Mouse (Mus musculus) hindbrain, postnatal 0 days (tissue): ENCODE data around the gene 4921539E11Rik. TPM values are rescaled to one million over a fixed set of nuclear protein-coding genes. Genes with fewer than 3 reads are reported as not detected.
A peak's percentile ranks its signal among the peaks of the same experiment; 100 is the strongest.

Experiments used
- ATAC-seq: fragments of 200-750 bp; cut with Nextera tagmentation; 2 replicates; pipeline ENCODE4 v1.8.0; 2017; ENCODE audit warnings: mild to moderate bottlenecking, moderate TSS enrichment, moderate library complexity
- DNase-seq: peaks from one replicate; pipeline ENCODE4 v3.0.0-alpha.2; 2015; ENCODE audit warnings: low spot score
- H3K27ac ChIP-seq: fragments of 300-500 bp; sonication (generic); 2 replicates; pipeline ENCODE4 v1.5.1; 2014; ENCODE audit warnings: mild to moderate bottlenecking
- H3K27me3 ChIP-seq: fragments of 300-500 bp; sonication (generic); 2 replicates; pipeline ENCODE4 v1.6.1; 2014; ENCODE audit warnings: low read length, mixed read lengths; ENCODE audit not compliant: insufficient read depth
- H3K36me3 ChIP-seq: fragments of 300-500 bp; sonication (generic); 2 replicates; pipeline ENCODE4 v1.6.1; 2014; ENCODE audit warnings: low read length, mixed read lengths; ENCODE audit not compliant: insufficient read depth
- H3K4me1 ChIP-seq: fragments of 300-500 bp; sonication (generic); 2 replicates; pipeline ENCODE4 v1.6.1; 2014; ENCODE audit warnings: antibody characterized with exemption, low read length, mixed read lengths; ENCODE audit not compliant: insufficient read depth
- H3K4me2 ChIP-seq: fragments of 300-500 bp; sonication (generic); 2 replicates; pipeline ENCODE4 v1.6.1; 2014; ENCODE audit warnings: low read depth, mild to moderate bottlenecking, low read length, moderate library complexity, mixed read lengths
- H3K4me3 ChIP-seq: fragments of 300-500 bp; sonication (generic); 2 replicates; pipeline ENCODE4 v1.5.1; 2014; ENCODE audit warnings: low read length
- H3K9ac ChIP-seq: fragments of 300-500 bp; sonication (generic); replicated peaks from 2 replicates; pipeline ENCODE4 v1.6.1; 2014; ENCODE audit warnings: mild to moderate bottlenecking, low read length, moderate library complexity, mixed read lengths
- H3K9me3 ChIP-seq: fragments of 300-500 bp; sonication (generic); 2 replicates; pipeline ENCODE4 v1.6.1; 2016; ENCODE audit warnings: low read length, mixed read lengths
- CTCF ChIP-seq: IDR thresholded peaks from 2 replicates; pipeline ENCODE4 v1.5.1; 2016; ENCODE audit warnings: antibody characterized with exemption, control low read depth, low read depth
- WGBS: fragments of 180-500 bp; shearing (Covaris S2); extraction: QIAGEN DNeasy Blood & Tissue Kit; methylation state at CpG from one replicate; pipeline ENCODE4 v1.1.7; 2014; 5-methylcytosine and 5-hydroxymethylcytosine counted together
- polyA plus RNA-seq: library from polyadenylated mRNA; unstranded; fragments of >200 nt; fragmentation: Nextera tagmentation; extraction: Ambion mirVana; gene quantifications from 2 replicates; pipeline ENCODE4 v1.2.1, GENCODE M21; 2015
- total RNA-seq: library from RNA; depleted of rRNA; stranded (reverse); fragments of >200 nt; gene quantifications from 2 replicates; pipeline ENCODE4 v1.2.3, GENCODE M21; 2014

The 4921539E11Rik gene
- total and polyA plus RNA-seq, 2 experiments from 2014 or later: not detected

- Histone ChIP-seq H3K27me3 (no peaks in the 10 kb centered on the region), H3K4me3 (peak overlapping the region; percentile 50), H3K9me3 (no peaks in the 10 kb centered on the region), H3K4me2 (peak overlapping the region; percentile 60), H3K36me3 (peaks cover 5% of the 10 kb centered on the region; the same call in 1 of the 2 replicates), H3K9ac (peak overlapping the region; percentile 96), H3K4me1 (no peaks in the 10 kb centered on the region; the same call in 1 of the 2 replicates), H3K27ac (peak overlapping the region; percentile 99)
- ATAC-seq (peak; percentile 83), DNase-seq (peak; percentile 79)
- WGBS: under 1% methylated on average over 48 of the region's 48 CpGs
- TF ChIP-seq CTCF: no peak
These were observed 76.2 kb downstream of the 4921539E11Rik start for GRCm38 (mm10) chr4:103214498-103214924.

- DNase-seq (peak; percentile 27), ATAC-seq (no peak)
- Histone ChIP-seq H3K27ac (peak overlapping the region; percentile 99), H3K4me1 (no peaks in the 10 kb centered on the region; the same call in 1 of the 2 replicates), H3K4me2 (peak overlapping the region; percentile 60), H3K36me3 (peaks cover 6% of the 10 kb centered on the region; the same call in 1 of the 2 replicates), H3K9me3 (no peaks in the 10 kb centered on the region), H3K9ac (peak overlapping the region; percentile 96), H3K27me3 (no peaks in the 10 kb centered on the region), H3K4me3 (peak overlapping the region; percentile 50)
- WGBS: 3% methylated on average over 30 of the region's 30 CpGs
- no peak for TF ChIP-seq CTCF
These were observed 76.7 kb downstream of the 4921539E11Rik start for GRCm38 (mm10) chr4:103213859-103214497.

GRCm38 (mm10) chr4:103208553-103208952 lies 82.1 kb downstream of the 4921539E11Rik start:
- H3K36me3 ChIP-seq: peaks cover 16% of the 10 kb centered on the region; the same call in 1 of the 2 replicates
- H3K4me1 ChIP-seq: no peaks in the 10 kb centered on the region

GRCm38 (mm10) chr4:103203646-103204045 lies 87.0 kb downstream of the 4921539E11Rik start:
- H3K4me2 ChIP-seq: no peak overlapping the region
- no peak overlapping the region for H3K9ac ChIP-seq
- ATAC-seq (no peak), DNase-seq (peak; percentile 20)
- H3K27me3 ChIP-seq: no peaks in the 10 kb centered on the region
- no peaks in the 10 kb centered on the region for H3K4me1 ChIP-seq
- WGBS: 56% methylated on average over 2 of the region's 2 CpGs
- TF ChIP-seq CTCF: no peak
- no peak overlapping the region for H3K27ac ChIP-seq
- H3K9me3 ChIP-seq: no peaks in the 10 kb centered on the region
- peaks cover 22% of the 10 kb centered on the region for H3K36me3 ChIP-seq
- no peak overlapping the region for H3K4me3 ChIP-seq

More at GRCm38 (mm10) chr4:103208553-103208952, 82.1 kb downstream of the 4921539E11Rik start:
- no peak overlapping the region for H3K4me3 ChIP-seq
- DNase-seq: no peak
- no peak for ATAC-seq
- H3K9me3 ChIP-seq: no peaks in the 10 kb centered on the region
- H3K27ac ChIP-seq: no peak overlapping the region
- no peaks in the 10 kb centered on the region for H3K27me3 ChIP-seq
- H3K4me2 ChIP-seq: no peak overlapping the region
- H3K9ac ChIP-seq: no peak overlapping the region
- no peak for TF ChIP-seq CTCF
- 98% methylated on average over 1 of the region's 1 CpGs for WGBS

GRCm38 (mm10) chr4:103200046-103200445 lies 90.6 kb downstream of the 4921539E11Rik start:
- no peak overlapping the region for H3K9ac ChIP-seq
- no peak for TF ChIP-seq CTCF
- H3K4me3 ChIP-seq: no peak overlapping the region
- DNase-seq (no peak), ATAC-seq (no peak)
- WGBS: 91% methylated on average over 1 of the region's 1 CpGs
- no peak overlapping the region for H3K27ac ChIP-seq
- no peak overlapping the region for H3K4me2 ChIP-seq
- H3K9me3 ChIP-seq: no peaks in the 10 kb centered on the region
- peaks cover 12% of the 10 kb centered on the region; the same call in 1 of the 2 replicates for H3K36me3 ChIP-seq
- no peaks in the 10 kb centered on the region for H3K27me3 ChIP-seq
- H3K4me1 ChIP-seq: no peaks in the 10 kb centered on the region

GRCm38 (mm10) chr4:103199086-103199485 lies 91.6 kb downstream of the 4921539E11Rik start:
- H3K9me3 ChIP-seq: no peaks in the 10 kb centered on the region
- no peak overlapping the region for H3K4me2 ChIP-seq
- TF ChIP-seq CTCF: no peak
- no peak overlapping the region for H3K9ac ChIP-seq
- H3K4me3 ChIP-seq: no peak overlapping the region
- 44% methylated on average over 4 of the region's 4 CpGs for WGBS
- H3K27me3 ChIP-seq: no peaks in the 10 kb centered on the region
- no peak overlapping the region for H3K27ac ChIP-seq
- DNase-seq (no peak), ATAC-seq (no peak)
- peaks cover 12% of the 10 kb centered on the region; the same call in 1 of the 2 replicates for H3K36me3 ChIP-seq
- no peaks in the 10 kb centered on the region for H3K4me1 ChIP-seq

- 91% methylated on average over 8 of the region's 8 CpGs for WGBS
- no peak for ATAC-seq
- no peak overlapping the region for H3K4me2 ChIP-seq
- no peak for TF ChIP-seq CTCF
- no peaks in the 10 kb centered on the region for H3K4me1 ChIP-seq
- H3K9ac ChIP-seq: no peak overlapping the region
- H3K9me3 ChIP-seq: no peaks in the 10 kb centered on the region
- H3K27ac ChIP-seq: no peak overlapping the region
- no peaks in the 10 kb centered on the region for H3K27me3 ChIP-seq
- peaks cover 20% of the 10 kb centered on the region; the same call in 1 of the 2 replicates for H3K36me3 ChIP-seq
- no peak for DNase-seq
- H3K4me3 ChIP-seq: no peak overlapping the region
These were observed 93.3 kb downstream of the 4921539E11Rik start for GRCm38 (mm10) chr4:103197401-103197800.
